Mouse (Mus musculus): ENCODE measurements around the gene Lpar3. TPM values are rescaled to one million over a fixed set of nuclear protein-coding genes. Genes with fewer than 3 reads are reported as not detected.

The Lpar3 gene
- polyA plus RNA-seq, 1 experiment, result 33.7 TPM

DNA sequence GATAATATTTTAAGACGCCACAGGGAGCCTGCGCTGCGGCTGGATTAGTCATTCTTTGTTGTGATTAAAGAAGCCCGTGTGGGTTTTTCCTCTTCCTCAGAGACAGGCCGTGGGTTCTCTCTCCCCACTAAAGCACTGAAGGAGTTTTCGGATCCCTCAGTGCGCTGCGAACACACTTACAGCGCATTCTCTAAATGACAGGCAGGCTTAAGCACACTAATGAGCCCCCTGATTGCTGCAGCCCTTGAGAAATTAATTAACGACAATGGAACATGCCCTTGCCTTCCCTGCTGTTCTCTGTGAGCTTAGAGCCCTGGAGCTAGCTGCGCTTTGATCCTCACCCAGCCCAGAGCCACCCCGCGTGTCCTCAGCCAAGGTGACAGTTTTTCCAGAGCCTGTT, 98.2 kb downstream of the Lpar3 start:
- 42% methylated on average over 13 of the region's 13 CpGs for WGBS
- TF ChIP-seq CTCF (conservative IDR thresholded peaks at IDR 0.05; ENCODE audit: insufficient read depth, insufficient read length, low read depth, low read length) (no peak), POLR2A (IDR thresholded peaks at IDR 0.05; ENCODE audit: low read depth, low read length) (no peak)
- H3K27me3 ChIP-seq (replicated peaks; ENCODE audit: control insufficient read depth, insufficient read depth, low read length), result no peaks in the 10 kb centered on the region
- H3K4me3 ChIP-seq (ENCODE audit: insufficient read depth, low read depth, low read length), result no peak overlapping the region
- H3K4me1 ChIP-seq (ENCODE audit: control insufficient read depth, insufficient read depth, low read length), result no peaks in the 10 kb centered on the region
- no peak overlapping the region for H3K27ac ChIP-seq (ENCODE audit: insufficient read depth, low read depth, low read length)
- no peaks in the 10 kb centered on the region for H3K36me3 ChIP-seq (ENCODE audit: control insufficient read depth, insufficient read depth, low read length)
- DNase-seq, result no peak

DNA sequence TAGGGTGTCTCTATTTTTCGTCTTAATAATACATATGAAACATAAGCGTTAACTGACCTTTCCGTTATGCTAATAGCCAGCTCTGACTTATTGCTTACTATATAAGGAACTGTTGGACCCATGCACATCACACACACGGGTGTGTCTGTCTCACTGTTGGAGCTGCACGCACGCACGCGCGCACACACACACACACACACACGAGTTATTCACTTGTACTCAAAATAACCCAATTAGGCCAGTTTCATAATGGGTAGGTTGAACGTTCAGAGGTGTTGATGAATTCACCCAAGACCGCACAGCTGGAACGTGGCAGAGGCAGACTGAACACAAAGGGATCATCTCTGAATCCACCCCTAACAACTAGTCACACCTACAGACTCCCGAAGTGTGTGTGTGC, 98.7 kb downstream of the Lpar3 start:
- no peaks in the 10 kb centered on the region for H3K36me3 ChIP-seq (ENCODE audit: control insufficient read depth, insufficient read depth, low read length)
- DNase-seq, result no peak
- no peaks in the 10 kb centered on the region for H3K4me1 ChIP-seq (ENCODE audit: control insufficient read depth, insufficient read depth, low read length)
- 80% methylated on average over 14 of the region's 14 CpGs for WGBS
- no peak overlapping the region for H3K27ac ChIP-seq (ENCODE audit: insufficient read depth, low read depth, low read length)
- H3K27me3 ChIP-seq (replicated peaks; ENCODE audit: control insufficient read depth, insufficient read depth, low read length), result no peaks in the 10 kb centered on the region
- H3K4me3 ChIP-seq (ENCODE audit: insufficient read depth, low read depth, low read length), result no peak overlapping the region
- no peak for TF ChIP-seq CTCF (conservative IDR thresholded peaks at IDR 0.05; ENCODE audit: insufficient read depth, insufficient read length, low read depth, low read length)
- no peak for TF ChIP-seq POLR2A (IDR thresholded peaks at IDR 0.05; ENCODE audit: low read depth, low read length)

DNA sequence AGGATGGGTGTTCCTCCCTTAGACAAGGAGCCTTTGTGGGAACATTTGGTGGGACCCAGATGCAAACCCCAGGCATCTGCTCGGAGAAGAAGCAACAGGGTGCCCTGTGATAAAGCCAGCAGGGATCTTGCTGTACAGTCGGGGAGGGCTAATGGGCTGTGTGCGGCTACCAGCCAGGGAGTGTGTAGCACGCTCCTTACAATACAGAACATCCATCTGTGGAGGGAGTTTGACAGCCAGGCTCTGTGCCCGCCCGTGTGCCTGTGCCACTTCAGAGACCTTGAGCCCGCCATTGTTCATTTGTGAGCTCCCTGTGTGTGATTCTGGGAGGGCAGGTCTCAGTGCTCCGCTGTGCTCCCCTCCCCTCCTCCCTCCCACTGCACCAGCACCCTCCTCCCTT, 104.2 kb downstream of the Lpar3 start:
- TF ChIP-seq CTCF (conservative IDR thresholded peaks at IDR 0.05; ENCODE audit: insufficient read depth, insufficient read length, low read depth, low read length) (no peak), POLR2A (IDR thresholded peaks at IDR 0.05; ENCODE audit: low read depth, low read length) (no peak)
- 69% methylated on average over 8 of the region's 8 CpGs for WGBS
- no peaks in the 10 kb centered on the region for H3K36me3 ChIP-seq (ENCODE audit: control insufficient read depth, insufficient read depth, low read length)
- H3K4me3 ChIP-seq (ENCODE audit: insufficient read depth, low read depth, low read length), result no peak overlapping the region
- DNase-seq, result no peak
- no peak overlapping the region for H3K27ac ChIP-seq (ENCODE audit: insufficient read depth, low read depth, low read length)
- H3K4me1 ChIP-seq (ENCODE audit: control insufficient read depth, insufficient read depth, low read length), result peaks cover 3% of the 10 kb centered on the region; the same call in 1 of the 2 replicates
- no peaks in the 10 kb centered on the region for H3K27me3 ChIP-seq (replicated peaks; ENCODE audit: control insufficient read depth, insufficient read depth, low read length)

DNA sequence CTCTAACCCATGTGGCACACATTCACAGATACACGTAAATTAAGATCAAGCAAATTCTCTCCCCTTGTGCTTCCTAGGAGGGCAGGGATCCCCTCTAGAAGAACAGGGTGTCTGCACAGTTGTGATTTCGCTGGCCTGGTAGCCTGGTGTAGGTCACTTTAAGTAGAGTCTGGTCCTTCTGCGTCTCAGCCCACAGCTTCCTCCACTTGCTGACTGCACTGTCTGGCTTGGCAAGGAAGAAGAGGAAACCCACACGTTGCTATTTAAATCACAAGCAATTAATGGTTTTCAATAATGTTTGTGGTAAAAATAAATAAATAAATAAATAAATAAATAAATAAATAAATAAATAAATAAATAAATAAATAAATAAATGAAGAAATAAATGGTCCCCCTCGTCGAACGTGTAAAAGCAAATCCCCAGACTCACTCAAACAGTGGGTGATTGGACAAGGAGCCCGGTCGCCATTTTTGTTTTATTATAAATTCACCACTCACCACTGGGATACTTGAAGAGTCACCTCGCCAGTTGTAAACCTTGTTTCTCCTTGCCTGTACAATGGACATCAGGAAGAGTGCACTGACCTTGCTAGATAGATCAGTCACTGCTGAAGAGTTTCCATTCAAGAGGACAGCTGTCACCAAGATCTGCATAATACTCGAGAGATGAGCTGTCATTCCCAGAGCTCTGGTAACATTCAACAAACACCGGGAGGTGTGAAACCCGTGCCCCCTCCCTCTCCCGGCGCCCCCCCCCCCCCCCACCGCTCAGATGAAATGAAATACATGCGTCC, 106.2 kb downstream of the Lpar3 start:
- WGBS, result 46% methylated on average over 16 of the region's 17 CpGs

DNA sequence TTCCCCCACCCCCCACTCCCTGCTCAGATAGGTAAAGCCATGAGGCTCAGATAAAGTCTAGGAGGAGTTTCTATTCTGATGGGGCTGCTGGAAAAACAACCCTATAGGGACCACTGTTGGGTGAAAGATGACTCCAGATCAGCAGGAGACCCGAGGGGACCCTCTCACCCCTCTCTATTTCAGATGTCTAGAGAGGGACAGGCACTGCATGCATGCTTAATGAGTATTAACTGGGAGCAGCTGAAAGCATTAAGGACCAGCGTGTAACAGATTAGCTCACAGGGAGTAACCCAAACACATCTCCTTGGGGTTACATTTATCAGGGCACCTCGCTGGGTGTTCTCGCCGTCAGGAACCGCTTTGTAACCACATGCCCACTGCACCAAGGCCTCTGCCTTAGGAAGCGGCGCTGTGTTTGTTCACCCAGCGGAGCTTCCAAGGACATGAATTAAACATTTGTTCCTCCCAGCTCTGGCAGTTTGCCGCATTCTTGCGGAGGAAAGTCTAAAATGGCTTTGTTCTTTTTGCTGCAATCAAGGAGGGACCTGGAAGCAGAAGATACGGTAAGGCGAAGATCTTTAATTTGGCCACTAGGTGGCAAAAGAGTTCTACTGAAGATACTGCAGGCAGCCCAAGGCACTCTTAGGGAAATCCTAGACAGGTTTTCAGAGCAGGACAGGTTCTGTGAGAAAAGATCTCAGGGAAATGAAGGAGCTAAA, 106.9 kb downstream of the Lpar3 start:
- Histone ChIP-seq H3K27me3 (replicated peaks; ENCODE audit: control insufficient read depth, insufficient read depth, low read length) (no peaks in the 10 kb centered on the region), H3K36me3 (ENCODE audit: control insufficient read depth, insufficient read depth, low read length) (no peaks in the 10 kb centered on the region), H3K4me1 (ENCODE audit: control insufficient read depth, insufficient read depth, low read length) (peaks cover 3% of the 10 kb centered on the region; the same call in 1 of the 2 replicates), H3K4me3 (ENCODE audit: insufficient read depth, low read depth, low read length) (no peak overlapping the region), H3K27ac (ENCODE audit: insufficient read depth, low read depth, low read length) (no peak overlapping the region)
- peak; percentile 82 for DNase-seq
- TF ChIP-seq POLR2A (IDR thresholded peaks at IDR 0.05; ENCODE audit: low read depth, low read length) (no peak), CTCF (conservative IDR thresholded peaks at IDR 0.05; ENCODE audit: insufficient read depth, insufficient read length, low read depth, low read length) (peak; percentile 48)
- WGBS, result 2% methylated on average over 13 of the region's 13 CpGs

More for the DNA sequence above, 106.2 kb downstream of the Lpar3 start:
- TF ChIP-seq CTCF (conservative IDR thresholded peaks at IDR 0.05; ENCODE audit: insufficient read depth, insufficient read length, low read depth, low read length), result no peak
- TF ChIP-seq POLR2A (IDR thresholded peaks at IDR 0.05; ENCODE audit: low read depth, low read length), result no peak
- H3K36me3 ChIP-seq (ENCODE audit: control insufficient read depth, insufficient read depth, low read length), result no peaks in the 10 kb centered on the region
- DNase-seq, result no peak
- no peak overlapping the region for H3K27ac ChIP-seq (ENCODE audit: insufficient read depth, low read depth, low read length)
- H3K27me3 ChIP-seq (replicated peaks; ENCODE audit: control insufficient read depth, insufficient read depth, low read length), result no peaks in the 10 kb centered on the region
- peaks cover 3% of the 10 kb centered on the region; the same call in 1 of the 2 replicates for H3K4me1 ChIP-seq (ENCODE audit: control insufficient read depth, insufficient read depth, low read length)
- H3K4me3 ChIP-seq (ENCODE audit: insufficient read depth, low read depth, low read length), result no peak overlapping the region

DNA sequence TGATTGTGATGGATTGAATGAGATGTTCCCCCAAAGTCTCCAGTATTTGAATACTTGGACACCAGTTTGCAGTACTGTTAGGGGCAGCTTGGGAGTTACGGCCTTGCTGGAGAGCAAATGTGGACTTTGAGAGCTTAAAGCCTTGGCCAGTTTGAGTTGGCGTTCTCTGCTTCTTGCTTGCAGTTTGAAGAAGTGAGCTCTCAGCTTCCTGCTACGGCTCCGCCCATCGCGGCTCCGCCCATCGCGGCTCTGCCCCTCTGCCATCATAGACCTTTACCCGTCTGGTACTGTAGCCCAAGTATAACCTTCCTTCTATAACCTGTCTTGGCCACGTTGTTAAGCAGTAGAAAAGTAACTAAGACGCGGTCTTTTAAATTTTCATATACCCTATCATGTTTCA, 108.0 kb downstream of the Lpar3 start:
- Histone ChIP-seq H3K27ac (ENCODE audit: insufficient read depth, low read depth, low read length) (no peak overlapping the region), H3K27me3 (replicated peaks; ENCODE audit: control insufficient read depth, insufficient read depth, low read length) (no peaks in the 10 kb centered on the region), H3K4me3 (ENCODE audit: insufficient read depth, low read depth, low read length) (no peak overlapping the region), H3K36me3 (ENCODE audit: control insufficient read depth, insufficient read depth, low read length) (no peaks in the 10 kb centered on the region), H3K4me1 (ENCODE audit: control insufficient read depth, insufficient read depth, low read length) (peaks cover 3% of the 10 kb centered on the region; the same call in 1 of the 2 replicates)
- WGBS, result 10% methylated on average over 13 of the region's 13 CpGs
- peak; percentile 76 for DNase-seq
- no peak for TF ChIP-seq CTCF (conservative IDR thresholded peaks at IDR 0.05; ENCODE audit: insufficient read depth, insufficient read length, low read depth, low read length)
- TF ChIP-seq POLR2A (IDR thresholded peaks at IDR 0.05; ENCODE audit: low read depth, low read length), result no peak

DNA sequence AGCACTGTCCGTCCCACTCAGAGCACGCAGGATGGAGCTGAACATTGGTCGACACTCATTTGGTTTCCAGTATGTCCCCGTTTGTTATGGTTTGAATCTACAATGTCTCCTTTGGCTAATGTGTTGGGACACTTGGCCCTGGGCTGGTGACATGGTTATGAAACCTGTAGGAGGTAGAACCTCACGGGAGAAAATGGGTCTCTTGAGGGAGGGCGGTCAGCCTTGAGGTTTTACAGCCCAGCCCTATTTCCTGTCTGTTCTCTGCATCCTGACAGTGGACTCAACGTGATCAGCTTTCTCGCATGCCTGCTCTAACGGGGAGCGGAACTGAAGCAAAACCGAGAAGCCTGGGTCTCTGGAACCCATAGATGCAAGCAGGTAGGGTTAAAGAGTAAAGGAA, 111.1 kb downstream of the Lpar3 start:
- 62% methylated on average over 11 of the region's 11 CpGs for WGBS
- Histone ChIP-seq H3K27ac (ENCODE audit: insufficient read depth, low read depth, low read length) (no peak overlapping the region), H3K4me1 (ENCODE audit: control insufficient read depth, insufficient read depth, low read length) (peaks cover 3% of the 10 kb centered on the region; the same call in 1 of the 2 replicates), H3K27me3 (replicated peaks; ENCODE audit: control insufficient read depth, insufficient read depth, low read length) (no peaks in the 10 kb centered on the region), H3K36me3 (ENCODE audit: control insufficient read depth, insufficient read depth, low read length) (no peaks in the 10 kb centered on the region), H3K4me3 (ENCODE audit: insufficient read depth, low read depth, low read length) (no peak overlapping the region)
- TF ChIP-seq CTCF (conservative IDR thresholded peaks at IDR 0.05; ENCODE audit: insufficient read depth, insufficient read length, low read depth, low read length) (no peak), POLR2A (IDR thresholded peaks at IDR 0.05; ENCODE audit: low read depth, low read length) (no peak)
- no peak for DNase-seq

Data from kidney, adult 2 months (tissue).